Mouse (Mus musculus): ENCODE measurements around the gene Trappc6a.

Trappc6a gene

DNA sequence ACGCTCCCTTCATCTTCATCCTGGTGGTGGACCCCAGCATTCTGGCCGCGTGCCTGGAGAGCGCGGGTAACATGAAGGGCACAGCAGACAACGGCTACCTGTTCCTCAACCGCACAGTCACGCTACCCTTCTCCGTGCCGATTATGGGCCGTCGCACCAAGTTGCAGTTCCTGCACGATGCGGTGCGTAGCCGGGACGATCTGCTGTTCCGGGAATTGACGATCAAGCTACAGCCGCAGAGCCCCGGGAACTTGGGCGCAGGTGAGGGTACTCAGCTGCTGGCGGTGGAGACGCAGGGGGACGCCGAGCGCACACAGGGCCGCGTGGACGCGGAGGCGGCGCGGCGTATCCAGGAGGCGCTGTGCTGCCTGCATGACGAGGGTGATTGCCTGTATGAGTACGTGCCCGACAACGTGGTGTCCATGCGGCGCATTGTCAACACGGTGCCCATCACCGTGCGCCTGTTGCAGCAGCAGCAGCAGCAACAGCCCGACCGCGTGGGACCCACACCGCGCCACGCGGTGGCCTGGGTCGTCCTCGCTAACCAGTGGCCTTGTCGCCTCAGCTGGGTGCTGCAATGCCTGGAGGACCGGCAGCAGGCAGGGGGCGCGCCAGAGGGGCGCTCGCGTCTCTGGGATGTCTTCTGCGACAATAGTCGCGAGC, 15.7 kb downstream of the Trappc6a start:
- no peak for DNase-seq (ENCODE audit: low spot score)

- DNase-seq (ENCODE audit: low spot score): no peak
Measured at GRCm38 (mm10) chr7:19524420-19525104, 16.4 kb downstream of the Trappc6a start.

DNA sequence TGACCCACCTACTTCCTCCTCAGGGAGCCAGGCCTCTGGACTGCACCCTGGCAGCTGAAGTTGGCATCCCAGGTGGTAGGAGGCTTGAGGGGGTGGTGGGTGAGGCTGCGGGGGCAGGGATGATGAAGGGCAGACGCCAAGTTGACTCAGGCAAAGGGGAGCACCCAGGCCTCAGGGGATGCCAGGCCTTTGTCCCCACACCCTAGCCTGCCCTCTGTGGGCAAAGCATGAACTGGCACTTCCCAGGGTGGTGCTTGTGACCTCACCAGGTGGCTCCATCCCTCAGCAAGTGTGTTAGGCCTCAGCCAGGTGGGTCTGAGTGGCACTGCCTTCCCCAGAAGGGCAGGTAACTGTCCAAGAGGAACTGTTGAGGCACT, 16.9 kb downstream of the Trappc6a start:
- DNase-seq (ENCODE audit: low spot score): no peak

DNA sequence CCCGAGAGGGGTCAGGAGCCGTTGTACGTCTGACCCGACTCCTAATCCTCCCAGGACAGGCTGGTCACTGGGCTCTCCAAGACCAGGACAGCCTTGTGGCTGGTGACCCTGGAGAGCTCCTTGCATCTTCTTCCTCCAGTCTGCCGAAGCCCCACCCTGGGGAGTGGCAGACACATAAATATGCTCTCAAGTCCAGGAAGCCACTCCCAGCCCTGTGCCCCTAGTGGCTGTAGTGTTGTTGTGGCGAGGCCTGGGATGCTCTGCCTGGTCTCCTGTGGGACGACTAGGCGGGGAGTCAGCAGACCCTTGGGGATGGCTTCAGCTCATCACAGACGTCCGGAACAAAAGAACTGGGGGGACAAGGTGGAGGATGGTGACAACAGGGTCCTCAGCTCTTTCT, 22.9 kb downstream of the Trappc6a start:
- no peak for DNase-seq (ENCODE audit: low spot score)

GRCm38 (mm10) chr7:19532240-19532639, 24.0 kb downstream of the Trappc6a start:
- DNase-seq (ENCODE audit: low spot score): no peak

DNA sequence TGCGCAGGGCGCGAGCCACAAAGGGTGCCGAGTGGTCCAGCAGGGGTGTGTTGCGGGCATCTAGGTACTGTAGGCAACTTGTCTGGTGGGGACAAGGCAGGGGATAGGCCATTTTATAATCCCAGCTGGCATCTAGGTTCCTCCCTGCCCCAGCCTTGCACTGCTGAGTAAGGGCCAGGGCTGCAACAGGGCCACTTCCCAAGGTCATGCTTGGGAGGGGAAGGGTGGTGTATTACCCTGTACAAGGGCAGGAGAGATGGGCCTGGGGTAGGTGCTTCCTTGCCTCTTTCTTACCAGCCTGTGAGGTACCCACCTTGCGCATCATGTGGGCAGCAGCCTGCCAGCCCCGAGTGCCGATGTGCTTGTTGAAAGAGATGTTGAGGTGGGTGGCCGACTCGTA, 26.5 kb downstream of the Trappc6a start:
- no peak for DNase-seq (ENCODE audit: low spot score)

GRCm38 (mm10) chr7:19540771-19541566, 32.8 kb downstream of the Trappc6a start:
- no peak for DNase-seq (ENCODE audit: low spot score)

DNA sequence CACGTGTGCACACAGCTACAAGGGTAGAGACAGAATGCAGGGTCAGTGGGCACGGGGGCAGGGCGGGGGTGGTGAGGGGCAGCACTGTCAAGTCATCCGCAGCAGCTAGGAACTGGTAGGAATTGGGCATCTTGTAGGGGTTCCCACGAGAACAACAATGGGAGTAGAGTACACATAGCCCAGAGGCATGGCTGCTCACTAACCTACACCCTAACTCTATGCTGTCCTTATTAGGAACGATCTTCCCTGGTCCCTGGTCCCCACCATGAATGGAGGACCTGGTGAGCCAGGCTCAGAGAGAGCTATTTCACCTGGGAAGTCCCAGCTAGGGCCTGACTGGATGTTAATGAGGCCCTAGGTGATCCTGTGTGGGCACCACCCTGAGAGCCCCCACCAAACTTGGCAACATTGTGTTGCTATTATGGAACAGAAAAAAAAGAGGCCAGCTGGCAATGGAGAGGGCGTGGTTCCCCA, 33.5 kb downstream of the Trappc6a start:
- no peak for DNase-seq (ENCODE audit: low spot score)

DNA sequence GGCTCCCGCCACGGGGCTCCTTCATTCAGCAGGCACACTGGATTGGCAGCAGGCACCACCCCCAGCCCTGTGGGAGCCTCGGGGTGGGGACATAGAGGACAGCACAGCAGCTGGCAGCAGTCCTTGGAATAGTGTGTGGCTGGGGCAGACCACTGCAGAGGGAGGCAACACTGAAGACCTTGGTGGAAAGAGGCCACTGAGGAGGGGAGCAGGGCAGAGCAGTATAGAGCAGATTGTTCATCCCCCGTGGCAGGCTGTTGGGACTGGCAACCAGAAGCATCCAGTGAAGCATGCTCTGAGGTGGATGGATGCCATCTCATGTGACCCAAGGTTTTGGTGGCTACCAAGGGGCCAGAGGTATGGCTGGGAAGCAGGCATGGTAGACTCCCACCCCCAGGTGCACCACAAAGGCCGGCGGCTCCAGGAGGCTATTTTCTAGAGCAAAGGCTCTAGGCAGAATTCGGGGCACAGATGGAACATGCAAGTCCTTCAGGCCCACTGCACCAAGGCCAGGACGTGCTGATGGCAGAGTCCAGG, 34.0 kb downstream of the Trappc6a start:
- no peak for DNase-seq (ENCODE audit: low spot score)

GRCm38 (mm10) chr7:19543584-19543983, 35.4 kb downstream of the Trappc6a start:
- DNase-seq (ENCODE audit: low spot score): no peak

- DNase-seq (ENCODE audit: low spot score): no peak
Measured at GRCm38 (mm10) chr7:19546007-19546406, 37.8 kb downstream of the Trappc6a start.

DNA sequence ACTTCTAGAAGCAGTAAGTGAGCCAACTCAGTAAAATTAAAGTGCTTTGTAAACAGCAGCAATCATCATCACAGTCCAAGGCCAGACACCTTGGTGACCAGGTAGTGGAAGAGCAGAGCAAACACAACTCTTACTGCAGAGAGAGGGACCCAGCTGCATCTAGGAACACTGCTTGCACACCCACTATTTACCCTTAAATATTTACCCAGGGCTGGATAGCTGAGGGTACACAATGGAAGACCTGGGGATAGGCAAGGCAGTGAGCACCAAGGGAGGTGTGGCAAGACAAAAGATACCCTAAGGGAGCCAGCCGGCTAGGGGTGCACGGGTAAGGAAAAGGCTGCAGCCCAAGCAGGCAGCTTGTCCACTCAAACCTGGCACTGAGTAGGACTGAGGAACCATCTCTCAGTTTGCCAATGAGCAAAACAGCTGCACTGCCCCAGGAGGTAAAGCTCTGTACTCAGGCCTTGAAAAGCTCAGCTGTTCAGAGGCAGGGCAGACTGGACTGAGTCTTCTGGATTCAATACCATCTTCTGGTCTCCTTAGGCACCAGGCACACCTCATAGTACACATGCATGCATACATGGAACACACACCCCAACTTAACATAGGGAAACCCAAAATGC, 39.3 kb downstream of the Trappc6a start:
- no peak for DNase-seq (ENCODE audit: low spot score)

- no peak for DNase-seq (ENCODE audit: low spot score)
Measured at GRCm38 (mm10) chr7:19549394-19549793, 41.2 kb downstream of the Trappc6a start.

DNA sequence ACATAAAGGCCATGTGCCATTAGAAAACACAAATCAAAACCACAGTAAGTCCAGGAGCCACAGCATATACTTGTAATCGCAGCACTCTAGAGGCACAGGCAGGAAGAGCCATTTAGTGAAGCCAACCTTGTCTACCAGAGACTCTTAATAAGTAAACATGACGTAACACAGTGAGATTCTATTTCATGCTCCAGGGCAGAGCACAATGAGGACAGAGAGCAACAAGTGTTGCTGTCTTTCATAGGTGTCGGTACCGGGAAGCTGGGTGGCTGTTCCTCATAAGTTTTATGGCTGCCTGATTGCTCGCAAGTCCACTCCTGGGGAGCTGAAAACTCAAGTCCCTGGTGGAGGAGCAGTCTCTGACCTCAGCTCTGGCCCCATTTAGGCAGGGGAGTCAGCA, 43.4 kb downstream of the Trappc6a start:
- DNase-seq (ENCODE audit: low spot score): no peak

- DNase-seq (ENCODE audit: low spot score): no peak
Measured at GRCm38 (mm10) chr7:19552443-19552842, 44.2 kb downstream of the Trappc6a start.

- no peak for DNase-seq (ENCODE audit: low spot score)
Measured at GRCm38 (mm10) chr7:19554168-19554567, 46.0 kb downstream of the Trappc6a start.

GRCm38 (mm10) chr7:19557086-19557485, 48.9 kb downstream of the Trappc6a start:
- no peak for DNase-seq (ENCODE audit: low spot score)

GRCm38 (mm10) chr7:19557982-19558900, 50.0 kb downstream of the Trappc6a start:
- DNase-seq (ENCODE audit: low spot score): no peak

GRCm38 (mm10) chr7:19558965-19559364, 50.8 kb downstream of the Trappc6a start:
- DNase-seq (ENCODE audit: low spot score): no peak

- DNase-seq (ENCODE audit: low spot score): no peak
Measured at GRCm38 (mm10) chr7:19560491-19561260, 52.5 kb downstream of the Trappc6a start.
